Mouse (Mus musculus) heart, embryonic 15.5 days (tissue): ENCODE measurements around the gene Ubr2. TPM values are rescaled to one million over a fixed set of nuclear protein-coding genes. Genes with fewer than 3 reads are reported as not detected.

Experiments
- ATAC-seq: fragments of 200-750 bp; cut with Nextera tagmentation; replicated peaks from 2 replicates; pipeline ENCODE4 v1.8.0; 2017; ENCODE audit warnings: low read depth, moderate TSS enrichment; ENCODE audit not compliant: insufficient number of reproducible peaks, insufficient read depth, low FRiP score
- H3K27ac ChIP-seq: fragments of 300-500 bp; sonication (generic); 2 replicates; pipeline ENCODE4 v1.5.1; 2015; ENCODE audit warnings: mild to moderate bottlenecking, inconsistent platforms
- H3K27me3 ChIP-seq: fragments of 300-500 bp; sonication (generic); 2 replicates; pipeline ENCODE4 v1.6.1; 2015; ENCODE audit warnings: inconsistent platforms
- H3K36me3 ChIP-seq: fragments of 300-500 bp; sonication (generic); 2 replicates; pipeline ENCODE4 v1.6.1; 2015; ENCODE audit warnings: mild to moderate bottlenecking, inconsistent platforms
- H3K4me1 ChIP-seq: fragments of 300-500 bp; sonication (generic); replicated peaks from 2 replicates; pipeline ENCODE4 v1.6.1; 2015; ENCODE audit warnings: inconsistent platforms
- H3K4me2 ChIP-seq: fragments of 300-500 bp; sonication (generic); 2 replicates; pipeline ENCODE4 v1.6.1; 2015; ENCODE audit warnings: inconsistent platforms, mild to moderate bottlenecking, moderate library complexity
- H3K4me3 ChIP-seq: fragments of 300-500 bp; sonication (generic); 2 replicates; pipeline ENCODE4 v1.5.1; 2015; ENCODE audit warnings: mild to moderate bottlenecking, inconsistent platforms
- H3K9ac ChIP-seq: fragments of 300-500 bp; sonication (generic); 2 replicates; pipeline ENCODE4 v1.6.1; 2015; ENCODE audit warnings: mild to moderate bottlenecking, inconsistent platforms
- H3K9me3 ChIP-seq: fragments of 300-500 bp; sonication (generic); replicated peaks from 2 replicates; pipeline ENCODE4 v1.6.1; 2016; ENCODE audit warnings: inconsistent platforms
- WGBS: fragments of 180-500 bp; shearing (Covaris S2); methylation state at CpG from one replicate; pipeline ENCODE4 v1.1.7; 2015; ENCODE audit warnings: mixed read lengths; 5-methylcytosine and 5-hydroxymethylcytosine counted together
- polyA plus RNA-seq: library from polyadenylated mRNA; unstranded; fragments of >200 nt; fragmentation: Nextera tagmentation; extraction: Ambion mirVana; gene quantifications from 2 replicates; pipeline ENCODE4 v1.2.1, GENCODE M21; 2015

The Ubr2 gene
- polyA plus RNA-seq, 1 experiment from 2014 or later = 14.4 TPM

DNA sequence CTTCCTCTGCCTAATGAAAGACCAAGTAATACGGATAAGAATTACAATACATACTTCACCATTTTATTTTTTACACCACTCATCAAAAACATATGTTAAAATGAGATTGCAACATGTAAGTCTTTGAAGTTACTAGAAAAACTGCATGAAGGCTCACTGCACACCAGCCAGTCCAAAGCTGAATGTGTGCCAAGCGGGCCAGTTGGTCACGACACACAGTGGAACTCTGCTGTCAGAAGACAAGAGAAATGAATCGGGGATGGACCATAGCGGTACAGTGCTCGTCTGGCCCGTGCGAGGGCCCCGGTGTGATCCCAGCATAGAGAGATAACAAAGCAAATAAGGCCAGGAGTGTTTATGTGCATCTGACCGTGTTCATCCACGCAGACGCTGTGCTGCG, 47.2 kb downstream of the Ubr2 start:
- WGBS = 88% methylated on average over 13 of the region's 13 CpGs
- Histone ChIP-seq H3K27me3 (no peaks in the 10 kb centered on the region), H3K27ac (no peak overlapping the region), H3K9ac (no peak overlapping the region), H3K4me2 (no peak overlapping the region), H3K4me3 (no peak overlapping the region), H3K36me3 (peaks cover 88% of the 10 kb centered on the region), H3K9me3 (no peaks in the 10 kb centered on the region), H3K4me1 (peaks cover 3% of the 10 kb centered on the region; the same call in 1 of the 2 replicates)
- ATAC-seq = no peak

GRCm38 (mm10) chr17:46962153-46962552, 48.2 kb downstream of the Ubr2 start:
- 61% methylated on average over 3 of the region's 3 CpGs for whole genome bisulfite sequencing
- Histone ChIP-seq H3K36me3 (peaks cover 88% of the 10 kb centered on the region), H3K4me1 (peaks cover 3% of the 10 kb centered on the region; the same call in 1 of the 2 replicates), H3K9me3 (no peaks in the 10 kb centered on the region), H3K9ac (no peak overlapping the region), H3K27me3 (no peaks in the 10 kb centered on the region), H3K4me3 (no peak overlapping the region), H3K4me2 (no peak overlapping the region), H3K27ac (no peak overlapping the region)
- no peak for ATAC-seq

DNA sequence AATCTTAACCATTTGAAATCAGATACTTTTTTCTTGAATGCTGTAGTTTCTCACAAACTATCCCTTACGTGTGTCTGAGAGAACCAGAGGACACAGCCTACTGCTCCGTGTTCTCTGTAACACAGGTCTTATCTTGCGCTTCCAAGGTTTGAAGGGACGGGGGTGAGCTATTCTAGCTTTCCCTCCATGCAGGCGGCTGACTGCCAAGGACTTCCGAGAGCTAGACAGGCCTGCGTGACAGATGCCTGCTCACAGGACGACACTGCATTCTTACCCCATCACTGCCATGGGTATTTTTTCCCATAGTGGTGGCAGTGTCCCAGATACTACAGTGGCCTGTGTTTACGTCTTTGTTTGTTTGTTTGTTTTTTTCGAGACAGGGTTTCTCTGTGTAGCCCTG, 50.1 kb downstream of the Ubr2 start:
- Histone ChIP-seq H3K4me3 (no peak overlapping the region), H3K9ac (no peak overlapping the region), H3K27ac (peak overlapping the region; percentile 85), H3K4me2 (no peak overlapping the region), H3K9me3 (no peaks in the 10 kb centered on the region), H3K27me3 (no peaks in the 10 kb centered on the region), H3K4me1 (peaks cover 3% of the 10 kb centered on the region; the same call in 1 of the 2 replicates), H3K36me3 (peaks cover 88% of the 10 kb centered on the region)
- peak; percentile 89 for ATAC-seq
- WGBS = 57% methylated on average over 10 of the region's 10 CpGs

DNA sequence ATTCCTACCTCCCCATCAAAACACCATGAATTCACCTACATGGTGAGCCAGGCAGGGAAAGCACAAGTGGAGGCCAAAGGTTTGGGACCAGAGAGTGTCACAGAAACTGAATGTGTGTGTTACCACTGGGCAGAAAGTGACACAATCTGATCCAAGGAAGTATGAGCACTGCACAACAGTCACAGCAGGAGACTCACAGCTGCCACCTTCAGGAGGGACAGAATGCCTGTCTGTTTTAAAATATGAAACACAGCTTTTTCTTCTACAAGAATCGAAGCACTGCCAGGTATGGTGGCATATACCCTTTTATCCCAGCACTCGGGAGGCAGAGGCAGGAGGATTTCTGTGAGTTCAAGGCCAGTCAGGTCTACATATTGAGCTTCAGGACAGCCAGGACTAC, 52.3 kb downstream of the Ubr2 start:
- Histone ChIP-seq H3K4me2 (no peak overlapping the region), H3K9ac (no peak overlapping the region), H3K4me1 (peaks cover 3% of the 10 kb centered on the region; the same call in 1 of the 2 replicates), H3K27ac (no peak overlapping the region), H3K36me3 (peaks cover 87% of the 10 kb centered on the region), H3K4me3 (no peak overlapping the region), H3K27me3 (no peaks in the 10 kb centered on the region), H3K9me3 (no peaks in the 10 kb centered on the region)
- ATAC-seq = no peak
- WGBS = 92% methylated on average over 2 of the region's 2 CpGs

- Histone ChIP-seq H3K9ac (no peak overlapping the region), H3K27me3 (no peaks in the 10 kb centered on the region), H3K9me3 (no peaks in the 10 kb centered on the region), H3K36me3 (peaks cover 79% of the 10 kb centered on the region), H3K4me3 (no peak overlapping the region), H3K27ac (no peak overlapping the region), H3K4me1 (peaks cover 2% of the 10 kb centered on the region; the same call in 1 of the 2 replicates), H3K4me2 (no peak overlapping the region)
- no peak for ATAC-seq
- 93% methylated on average over 9 of the region's 9 CpGs for WGBS
These were observed 64.1 kb downstream of the Ubr2 start for GRCm38 (mm10) chr17:46946276-46946675.

GRCm38 (mm10) chr17:46942421-46942820, 67.9 kb downstream of the Ubr2 start:
- H3K4me2 ChIP-seq = no peak overlapping the region
- no peaks in the 10 kb centered on the region for H3K9me3 ChIP-seq
- no peak overlapping the region for H3K4me3 ChIP-seq
- H3K9ac ChIP-seq = no peak overlapping the region
- H3K36me3 ChIP-seq = peaks cover 96% of the 10 kb centered on the region
- ATAC-seq = no peak
- 95% methylated on average over 9 of the region's 9 CpGs for WGBS
- H3K27me3 ChIP-seq = no peaks in the 10 kb centered on the region
- peaks cover 2% of the 10 kb centered on the region; the same call in 1 of the 2 replicates for H3K4me1 ChIP-seq
- H3K27ac ChIP-seq = no peak overlapping the region

GRCm38 (mm10) chr17:46940461-46940860, 69.9 kb downstream of the Ubr2 start:
- ATAC-seq = no peak
- H3K4me1 ChIP-seq = peaks cover 2% of the 10 kb centered on the region; the same call in 1 of the 2 replicates
- 88% methylated on average over 8 of the region's 8 CpGs for WGBS
- H3K4me2 ChIP-seq = no peak overlapping the region
- H3K36me3 ChIP-seq = peaks cover 99% of the 10 kb centered on the region
- H3K9ac ChIP-seq = no peak overlapping the region
- H3K27me3 ChIP-seq = no peaks in the 10 kb centered on the region
- H3K27ac ChIP-seq = no peak overlapping the region
- H3K9me3 ChIP-seq = no peaks in the 10 kb centered on the region
- no peak overlapping the region for H3K4me3 ChIP-seq

DNA sequence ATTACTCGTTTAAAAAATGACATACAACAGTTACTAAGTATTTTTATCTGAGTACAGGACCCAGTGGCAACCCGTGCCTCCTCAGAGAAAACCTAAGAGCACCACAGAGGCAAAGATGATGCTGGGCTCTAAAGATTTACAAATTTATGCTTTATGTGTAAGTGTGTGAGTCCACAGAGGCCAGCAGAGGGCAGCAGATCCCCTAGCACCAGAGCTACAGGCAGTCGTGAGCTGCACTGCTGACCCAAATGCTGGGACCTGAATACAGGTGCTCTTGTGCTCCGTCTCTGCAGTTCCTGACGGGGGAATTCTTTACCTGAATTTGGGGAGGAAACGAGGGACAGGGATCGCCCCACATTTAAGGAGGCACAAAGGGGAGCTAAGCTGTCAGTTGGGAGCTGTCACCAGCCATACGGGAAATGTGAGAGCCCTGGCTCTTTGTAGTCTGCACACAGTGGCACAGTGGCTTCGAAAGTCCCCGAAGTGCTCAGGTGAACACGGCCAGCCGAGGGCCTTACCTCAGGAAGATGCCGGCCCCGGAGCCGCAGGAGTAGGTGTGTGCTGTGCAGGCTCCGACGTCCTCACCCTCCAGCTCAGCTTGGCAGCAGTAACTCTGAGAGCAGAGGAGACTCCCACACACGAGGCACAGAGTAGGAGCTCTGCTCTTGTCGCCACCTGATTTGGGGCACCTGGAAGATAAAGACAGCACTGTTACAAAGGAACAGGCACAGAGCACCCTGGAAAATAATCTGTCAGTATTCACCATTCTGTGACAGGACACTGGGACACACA, 76.6 kb downstream of the Ubr2 start:
- no peaks in the 10 kb centered on the region for H3K27me3 ChIP-seq
- H3K27ac ChIP-seq = no peak overlapping the region
- no peaks in the 10 kb centered on the region for H3K4me1 ChIP-seq
- WGBS = 78% methylated on average over 19 of the region's 19 CpGs
- no peak overlapping the region for H3K4me3 ChIP-seq
- no peaks in the 10 kb centered on the region for H3K9me3 ChIP-seq
- H3K4me2 ChIP-seq = no peak overlapping the region
- no peak; the same call in 1 of the 2 replicates for ATAC-seq
- no peak overlapping the region for H3K9ac ChIP-seq
- peaks cover 92% of the 10 kb centered on the region for H3K36me3 ChIP-seq

GRCm38 (mm10) chr17:46932961-46933360, 77.4 kb downstream of the Ubr2 start:
- no peak overlapping the region for H3K9ac ChIP-seq
- H3K36me3 ChIP-seq = peaks cover 89% of the 10 kb centered on the region
- ATAC-seq = no peak
- no peaks in the 10 kb centered on the region for H3K27me3 ChIP-seq
- no peaks in the 10 kb centered on the region for H3K9me3 ChIP-seq
- no peak overlapping the region for H3K4me2 ChIP-seq
- WGBS = 93% methylated on average over 5 of the region's 5 CpGs
- H3K27ac ChIP-seq = no peak overlapping the region
- no peak overlapping the region for H3K4me3 ChIP-seq
- no peaks in the 10 kb centered on the region for H3K4me1 ChIP-seq

DNA sequence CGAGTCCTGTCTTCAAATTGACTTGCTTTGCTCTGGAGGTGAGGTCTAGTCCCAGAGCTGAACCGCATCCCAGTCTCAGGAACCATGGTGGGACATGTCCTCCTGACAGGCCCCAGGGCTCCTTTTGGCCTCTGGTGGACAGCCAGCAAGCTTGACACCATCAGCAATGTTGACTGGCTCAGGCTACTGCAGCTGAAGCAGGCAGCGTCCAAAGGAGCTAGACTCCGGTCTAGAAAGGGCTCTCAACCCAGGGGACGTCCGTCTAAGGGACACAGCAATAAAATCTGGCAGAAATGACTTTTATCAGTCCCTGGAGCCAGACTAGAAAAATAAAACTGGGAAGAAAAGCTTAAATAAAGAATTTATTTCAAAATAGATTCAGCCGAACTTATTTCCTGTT, 80.5 kb downstream of the Ubr2 start:
- 88% methylated on average over 7 of the region's 7 CpGs for WGBS
- ATAC-seq = no peak
- Histone ChIP-seq H3K4me1 (no peaks in the 10 kb centered on the region), H3K9me3 (no peaks in the 10 kb centered on the region), H3K9ac (no peak overlapping the region), H3K4me2 (no peak overlapping the region), H3K27ac (no peak overlapping the region), H3K4me3 (no peak overlapping the region), H3K36me3 (peaks cover 58% of the 10 kb centered on the region), H3K27me3 (no peaks in the 10 kb centered on the region)

DNA sequence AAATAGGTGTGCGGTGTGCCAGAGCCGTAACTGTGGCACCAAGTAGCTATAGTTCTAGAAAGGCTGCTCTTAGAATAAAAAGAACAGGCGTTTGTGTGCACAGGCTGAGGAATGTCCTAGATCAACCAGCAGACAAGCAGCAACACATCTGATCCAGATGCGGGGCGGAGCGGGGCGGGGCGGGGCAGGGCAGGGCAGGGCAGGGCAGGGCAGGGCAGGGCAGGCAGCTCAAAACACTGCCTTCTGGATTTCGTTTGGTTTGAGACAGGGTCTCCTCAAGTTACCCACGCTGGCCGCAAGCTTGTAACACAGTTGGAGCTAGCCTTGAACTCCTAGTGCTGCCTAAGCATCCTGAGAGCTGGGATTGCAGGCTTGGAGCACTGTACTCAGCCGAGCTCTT, 81.1 kb downstream of the Ubr2 start:
- no peaks in the 10 kb centered on the region for H3K27me3 ChIP-seq
- H3K4me3 ChIP-seq = no peak overlapping the region
- H3K4me1 ChIP-seq = no peaks in the 10 kb centered on the region
- 85% methylated on average over 12 of the region's 12 CpGs for WGBS
- H3K4me2 ChIP-seq = no peak overlapping the region
- no peaks in the 10 kb centered on the region for H3K9me3 ChIP-seq
- no peak overlapping the region for H3K9ac ChIP-seq
- peaks cover 52% of the 10 kb centered on the region for H3K36me3 ChIP-seq
- no peak overlapping the region for H3K27ac ChIP-seq
- ATAC-seq = no peak

DNA sequence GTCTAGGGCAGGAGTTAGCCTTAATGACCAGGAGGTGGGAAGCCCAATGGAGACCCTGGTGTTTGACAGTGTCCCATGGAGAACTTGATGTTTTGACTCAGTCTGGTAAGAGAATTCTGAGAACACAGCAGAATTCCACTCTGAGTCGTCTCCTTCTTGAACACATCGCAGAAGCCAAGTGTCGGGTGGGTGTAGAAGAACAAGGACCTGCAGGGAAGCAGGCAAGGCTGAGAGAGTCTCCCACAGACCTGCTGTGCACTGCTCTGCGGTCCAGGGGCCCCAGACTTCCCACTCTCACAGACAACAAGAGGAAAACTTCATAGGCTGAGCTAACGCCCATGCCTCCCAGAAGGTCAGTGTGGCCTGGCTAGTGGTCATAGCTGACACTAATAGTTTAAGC, 82.6 kb downstream of the Ubr2 start:
- Histone ChIP-seq H3K4me1 (no peaks in the 10 kb centered on the region), H3K36me3 (peaks cover 37% of the 10 kb centered on the region), H3K9ac (no peak overlapping the region), H3K4me3 (no peak overlapping the region), H3K27me3 (no peaks in the 10 kb centered on the region), H3K4me2 (no peak overlapping the region), H3K9me3 (no peaks in the 10 kb centered on the region), H3K27ac (no peak overlapping the region)
- WGBS = 86% methylated on average over 5 of the region's 5 CpGs
- no peak for ATAC-seq
